Mouse (Mus musculus) cortical plate, adult 2 months (tissue): Measurements from ENCODE around the gene Gna14.

ENCODE experiments used
- CTCF ChIP-seq: fragments of 200-500 bp; IDR thresholded peaks from 2 replicates; pipeline ENCODE4 v1.5.1; 2011; ENCODE audit warnings: mild to moderate bottlenecking, control low read depth, low read length; ENCODE audit not compliant: insufficient read depth; ENCODE audit errors: extremely low read depth
- POLR2A ChIP-seq: fragments of 200-500 bp; IDR thresholded peaks from 2 replicates; pipeline ENCODE4 v1.6.1; 2011; ENCODE audit warnings: mild to moderate bottlenecking, low read length, control low read depth; ENCODE audit not compliant: insufficient read depth; ENCODE audit errors: extremely low read depth

DNA sequence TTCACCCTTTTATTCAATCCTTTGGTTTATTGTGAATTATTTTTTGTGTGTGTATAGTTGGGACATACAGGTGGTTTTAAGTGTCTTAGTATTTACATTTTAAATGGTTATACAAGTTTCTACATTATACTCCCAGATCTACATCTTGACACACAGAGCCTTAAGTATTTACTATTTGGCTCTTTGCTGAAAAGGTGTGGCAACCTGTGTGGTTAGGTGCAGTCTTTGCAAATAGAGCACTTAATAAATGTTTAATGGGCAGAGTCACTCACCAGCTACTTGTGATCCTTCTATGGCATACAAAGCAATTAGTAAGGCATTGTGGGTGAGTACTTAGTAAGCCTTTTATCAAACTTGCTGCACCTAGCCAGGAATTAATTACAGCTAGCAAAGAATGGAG, 24.3 kb upstream of the Gna14 start:
- TF ChIP-seq CTCF (no peak), POLR2A (no peak)
